Mouse (Mus musculus): ENCODE data around the gene Pum1. TPM values are rescaled to one million over a fixed set of nuclear protein-coding genes. Genes with fewer than 3 reads are reported as not detected.
"Not testable (repeated sequence)": the region's sequence is repeated elsewhere in the genome, so short reads cannot be mapped to it uniquely, and the experiment has no call there.

Pum1 gene
- polyA plus RNA-seq, 1 experiment from 2014 or later, result 110 TPM

GRCm38 (mm10) chr4:130645426-130645825 lies 17.7 kb upstream of the Pum1 start:
- Histone ChIP-seq H3K27me3 (ENCODE audit: control insufficient read depth, insufficient read depth, low read length) (no peaks in the 10 kb centered on the region), H3K27ac (ENCODE audit: low read length) (no peak overlapping the region), H3K4me2 (replicated peaks; ENCODE audit: low read depth, low read length) (no peak overlapping the region), H3K9me3 (ENCODE audit: control insufficient read depth, low read depth, low read length) (no peaks in the 10 kb centered on the region), H3K36me3 (ENCODE audit: control insufficient read depth, insufficient read depth, low read length) (no peaks in the 10 kb centered on the region), H3K4me3 (ENCODE audit: low read depth, low read length) (no peak overlapping the region), H3K4me1 (ENCODE audit: control insufficient read depth, insufficient read depth, low read length) (no peaks in the 10 kb centered on the region), H3K9ac (replicated peaks; ENCODE audit: low read depth, low read length) (no peak overlapping the region)
- ATAC-seq (ENCODE audit: insufficient number of reproducible peaks, insufficient read depth, low FRiP score, low read depth), result no peak
- 77% methylated on average over 1 of the region's 1 CpGs for WGBS

- Histone ChIP-seq H3K9me3 (ENCODE audit: control insufficient read depth, low read depth, low read length) (no peaks in the 10 kb centered on the region), H3K4me3 (ENCODE audit: low read depth, low read length) (no peak overlapping the region), H3K27me3 (ENCODE audit: control insufficient read depth, insufficient read depth, low read length) (no peaks in the 10 kb centered on the region), H3K4me2 (replicated peaks; ENCODE audit: low read depth, low read length) (no peak overlapping the region), H3K27ac (ENCODE audit: low read length) (no peak overlapping the region), H3K9ac (replicated peaks; ENCODE audit: low read depth, low read length) (no peak overlapping the region), H3K36me3 (ENCODE audit: control insufficient read depth, insufficient read depth, low read length) (no peaks in the 10 kb centered on the region), H3K4me1 (ENCODE audit: control insufficient read depth, insufficient read depth, low read length) (no peaks in the 10 kb centered on the region)
- WGBS, result 72% methylated on average over 4 of the region's 4 CpGs
- no peak for ATAC-seq (ENCODE audit: insufficient number of reproducible peaks, insufficient read depth, low FRiP score, low read depth)
These were observed 11.8 kb upstream of the Pum1 start for GRCm38 (mm10) chr4:130651286-130651685.

- no peak overlapping the region for H3K9ac ChIP-seq (replicated peaks; ENCODE audit: low read depth, low read length)
- H3K4me2 ChIP-seq (replicated peaks; ENCODE audit: low read depth, low read length), result no peak overlapping the region
- ATAC-seq (ENCODE audit: insufficient number of reproducible peaks, insufficient read depth, low FRiP score, low read depth), result no peak
- no peaks in the 10 kb centered on the region for H3K27me3 ChIP-seq (ENCODE audit: control insufficient read depth, insufficient read depth, low read length)
- no peaks in the 10 kb centered on the region for H3K36me3 ChIP-seq (ENCODE audit: control insufficient read depth, insufficient read depth, low read length)
- no peaks in the 10 kb centered on the region for H3K9me3 ChIP-seq (ENCODE audit: control insufficient read depth, low read depth, low read length)
- H3K4me3 ChIP-seq (ENCODE audit: low read depth, low read length), result no peak overlapping the region
- no peak overlapping the region for H3K27ac ChIP-seq (ENCODE audit: low read length)
- WGBS, result 72% methylated on average over 4 of the region's 4 CpGs
- H3K4me1 ChIP-seq (ENCODE audit: control insufficient read depth, insufficient read depth, low read length), result no peaks in the 10 kb centered on the region
These were observed 10.6 kb upstream of the Pum1 start for GRCm38 (mm10) chr4:130652546-130652945.

GRCm38 (mm10) chr4:130657820-130658565 lies 5.1 kb upstream of the Pum1 start:
- ATAC-seq (ENCODE audit: insufficient number of reproducible peaks, insufficient read depth, low FRiP score, low read depth), result no peak
- Histone ChIP-seq H3K27me3 (ENCODE audit: control insufficient read depth, insufficient read depth, low read length) (no peaks in the 10 kb centered on the region), H3K4me3 (ENCODE audit: low read depth, low read length) (no peak overlapping the region), H3K9me3 (ENCODE audit: control insufficient read depth, low read depth, low read length) (no peaks in the 10 kb centered on the region), H3K4me1 (ENCODE audit: control insufficient read depth, insufficient read depth, low read length) (no peaks in the 10 kb centered on the region), H3K36me3 (ENCODE audit: control insufficient read depth, insufficient read depth, low read length) (no peaks in the 10 kb centered on the region), H3K9ac (replicated peaks; ENCODE audit: low read depth, low read length) (no peak overlapping the region), H3K27ac (ENCODE audit: low read length) (no peak overlapping the region), H3K4me2 (replicated peaks; ENCODE audit: low read depth, low read length) (no peak overlapping the region)
- WGBS, result 33% methylated on average over 1 of the region's 1 CpGs

GRCm38 (mm10) chr4:130659470-130659869 lies 3.7 kb upstream of the Pum1 start:
- Histone ChIP-seq H3K4me2 (replicated peaks; ENCODE audit: low read depth, low read length) (no peak overlapping the region), H3K4me1 (ENCODE audit: control insufficient read depth, insufficient read depth, low read length) (no peaks in the 10 kb centered on the region), H3K27me3 (ENCODE audit: control insufficient read depth, insufficient read depth, low read length) (no peaks in the 10 kb centered on the region), H3K4me3 (ENCODE audit: low read depth, low read length) (no peak overlapping the region), H3K9ac (replicated peaks; ENCODE audit: low read depth, low read length) (no peak overlapping the region), H3K9me3 (ENCODE audit: control insufficient read depth, low read depth, low read length) (no peaks in the 10 kb centered on the region), H3K27ac (ENCODE audit: low read length) (no peak overlapping the region), H3K36me3 (ENCODE audit: control insufficient read depth, insufficient read depth, low read length) (no peaks in the 10 kb centered on the region)
- WGBS, result 82% methylated on average over 6 of the region's 6 CpGs
- ATAC-seq (ENCODE audit: insufficient number of reproducible peaks, insufficient read depth, low FRiP score, low read depth), result no peak

- Histone ChIP-seq H3K9me3 (ENCODE audit: control insufficient read depth, low read depth, low read length) (no peaks in the 10 kb centered on the region), H3K27me3 (ENCODE audit: control insufficient read depth, insufficient read depth, low read length) (no peaks in the 10 kb centered on the region), H3K27ac (ENCODE audit: low read length) (no peak overlapping the region), H3K9ac (replicated peaks; ENCODE audit: low read depth, low read length) (no peak overlapping the region), H3K36me3 (ENCODE audit: control insufficient read depth, insufficient read depth, low read length) (no peaks in the 10 kb centered on the region), H3K4me3 (ENCODE audit: low read depth, low read length) (no peak overlapping the region), H3K4me2 (replicated peaks; ENCODE audit: low read depth, low read length) (no peak overlapping the region), H3K4me1 (ENCODE audit: control insufficient read depth, insufficient read depth, low read length) (0 out of 2 replicates have a peak, but pooled peaks cover 1% of the 10 kb centered on the region)
- ATAC-seq (ENCODE audit: insufficient number of reproducible peaks, insufficient read depth, low FRiP score, low read depth), result no peak
- WGBS, result 78% methylated on average over 2 of the region's 2 CpGs
These were observed 3.0 kb upstream of the Pum1 start for GRCm38 (mm10) chr4:130660106-130660505.

- Histone ChIP-seq H3K9ac (replicated peaks; ENCODE audit: low read depth, low read length) (no peak overlapping the region), H3K4me1 (ENCODE audit: control insufficient read depth, insufficient read depth, low read length) (peaks cover 8% of the 10 kb centered on the region), H3K36me3 (ENCODE audit: control insufficient read depth, insufficient read depth, low read length) (no peaks in the 10 kb centered on the region), H3K4me3 (ENCODE audit: low read depth, low read length) (no peak overlapping the region), H3K9me3 (ENCODE audit: control insufficient read depth, low read depth, low read length) (no peaks in the 10 kb centered on the region), H3K4me2 (replicated peaks; ENCODE audit: low read depth, low read length) (no peak overlapping the region), H3K27me3 (ENCODE audit: control insufficient read depth, insufficient read depth, low read length) (no peaks in the 10 kb centered on the region), H3K27ac (ENCODE audit: low read length) (no peak overlapping the region)
- ATAC-seq (ENCODE audit: insufficient number of reproducible peaks, insufficient read depth, low FRiP score, low read depth), result no peak
- 85% methylated on average over 3 of the region's 3 CpGs for WGBS
These were observed 2.0 kb upstream of the Pum1 start for GRCm38 (mm10) chr4:130661151-130661550.

GRCm38 (mm10) chr4:130662305-130662704 lies 816 bp upstream of the Pum1 start:
- H3K27ac ChIP-seq (ENCODE audit: low read length); H3K9me3 ChIP-seq (ENCODE audit: control insufficient read depth, low read depth, low read length); ATAC-seq (ENCODE audit: insufficient number of reproducible peaks, insufficient read depth, low FRiP score, low read depth); H3K4me2 ChIP-seq (replicated peaks; ENCODE audit: low read depth, low read length); H3K27me3 ChIP-seq (ENCODE audit: control insufficient read depth, insufficient read depth, low read length); H3K9ac ChIP-seq (replicated peaks; ENCODE audit: low read depth, low read length); H3K36me3 ChIP-seq (ENCODE audit: control insufficient read depth, insufficient read depth, low read length); H3K4me3 ChIP-seq (ENCODE audit: low read depth, low read length): not testable (repeated sequence)
- 77% methylated on average over 1 of the region's 1 CpGs for WGBS
- H3K4me1 ChIP-seq (ENCODE audit: control insufficient read depth, insufficient read depth, low read length), result peaks cover 16% of the 10 kb centered on the region
